17 mouse cellular contexts compared by ENCODE assay signal in the genomic region with DNA sequence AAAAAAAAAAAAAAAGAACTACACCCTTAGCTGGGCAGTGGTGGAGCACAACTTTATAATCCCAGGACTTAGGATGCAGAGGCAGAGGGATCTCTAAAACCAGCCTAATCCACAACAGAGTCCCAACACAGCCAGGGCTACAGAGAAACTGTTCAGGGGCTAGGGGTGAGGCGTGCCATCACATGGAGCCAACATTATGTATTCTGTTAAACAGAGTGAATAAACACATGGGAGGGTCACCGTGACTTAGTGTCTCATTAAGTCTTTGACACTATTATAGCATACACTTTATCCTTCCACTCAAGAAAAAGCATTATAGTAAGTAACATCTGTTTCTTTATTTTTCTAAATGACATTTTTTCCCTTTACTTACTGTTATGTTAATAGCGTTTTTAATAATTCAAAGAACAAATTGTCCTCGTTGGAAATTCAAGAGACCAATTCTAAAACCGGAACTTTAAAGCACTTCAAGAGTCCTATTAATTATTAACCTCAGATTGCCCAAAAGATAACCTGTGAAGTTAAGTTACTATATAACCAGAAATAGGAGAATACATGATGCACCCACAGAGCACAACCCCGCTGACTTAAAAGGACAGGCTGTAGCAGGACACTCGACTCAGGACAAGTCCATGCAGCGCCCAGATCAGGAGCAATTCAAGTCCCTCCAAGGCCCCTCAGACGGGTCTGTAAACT. TPM values are rescaled to one million over a fixed set of nuclear protein-coding genes. Genes with fewer than 3 reads are reported as not detected.
A peak's percentile ranks its signal among the peaks of the same experiment; 100 is the strongest.
DNase-seq lines count a peak whose midpoint lies in the region; ATAC-seq and TF ChIP-seq lines count a peak whose summit lies in the region.
"Had no signal": no experiment of that assay in that cellular context is flagged by ENCODE, and none has a peak within 500 bp of the region (broad histone marks: within the 10 kb centered on the region; RNA-seq: fewer than 3 reads in every experiment).

No protein-coding gene starts in this region.

- 26% methylated on average over 9 of the region's 9 CpGs for WGBS in liver, adult 2 months
- 58% methylated on average over 9 of the region's 9 CpGs for WGBS in intestine, embryonic 16.5 days
- 60% methylated on average over 9 of the region's 9 CpGs for WGBS in kidney, postnatal 0 days
- 75% methylated on average over 9 of the region's 9 CpGs for WGBS in liver, embryonic 16.5 days (ENCODE audit: insufficient replicate concordance)
- WGBS in heart, adult 2 months, result 81% methylated on average over 9 of the region's 9 CpGs

- H3K9ac ChIP-seq in liver, adult 2 months (ENCODE audit: low read depth, low read length), result peak overlapping the region; percentile 28; the same call in 1 of the 2 replicates
- no peak overlapping the region for H3K9ac ChIP-seq in intestine, embryonic 16.5 days (ENCODE audit: low read depth, low read length)
- H3K9ac ChIP-seq in kidney, postnatal 0 days (ENCODE audit: low read depth, low read length), result no peak overlapping the region
- H3K9ac ChIP-seq in liver, embryonic 16.5 days (ENCODE audit: low read depth, low read length), result no peak overlapping the region
- no peak overlapping the region for H3K9ac ChIP-seq in heart, adult 2 months (ENCODE audit: low read depth, low read length)
- H3K9ac ChIP-seq: forebrain, embryonic 15.5 days; hindbrain, embryonic 15.5 days; limb, embryonic 15.5 days; neural tube, embryonic 13.5 days had no signal

- H3K4me1 ChIP-seq in liver, adult 2 months (ENCODE audit: control insufficient read depth, insufficient read depth, low read length), result peaks cover 16% of the 10 kb centered on the region
- H3K4me1 ChIP-seq in intestine, embryonic 16.5 days (ENCODE audit: control insufficient read depth, insufficient read depth, low read length), result peaks cover 10% of the 10 kb centered on the region; the same call in 1 of the 2 replicates
- peaks cover 4% of the 10 kb centered on the region; the same call in 1 of the 2 replicates for H3K4me1 ChIP-seq in kidney, postnatal 0 days (replicated peaks; ENCODE audit: insufficient read depth, low read length)
- H3K4me1 ChIP-seq in liver, embryonic 16.5 days (ENCODE audit: control insufficient read depth, low read depth, low read length), result peaks cover 3% of the 10 kb centered on the region
- H3K4me1 ChIP-seq in heart, adult 2 months (ENCODE audit: control insufficient read depth, insufficient read depth, low read length), result no peaks in the 10 kb centered on the region
- H3K4me1 ChIP-seq: forebrain, embryonic 15.5 days; hindbrain, embryonic 15.5 days; limb, embryonic 15.5 days; neural tube, embryonic 13.5 days had no signal

- no peaks in the 10 kb centered on the region for H3K9me3 ChIP-seq in intestine, embryonic 16.5 days (ENCODE audit: control insufficient read depth, low read length)
- no peaks in the 10 kb centered on the region for H3K9me3 ChIP-seq in kidney, postnatal 0 days (replicated peaks; ENCODE audit: low read length)
- no peaks in the 10 kb centered on the region for H3K9me3 ChIP-seq in liver, embryonic 16.5 days (replicated peaks; ENCODE audit: control insufficient read depth, low read length)
- H3K9me3 ChIP-seq: forebrain, embryonic 15.5 days; hindbrain, embryonic 15.5 days; limb, embryonic 15.5 days; neural tube, embryonic 13.5 days had no signal

- peak overlapping the region; percentile 81 for H3K27ac ChIP-seq in liver, adult 2 months (replicated peaks; ENCODE audit: insufficient read depth, low read depth, low read length)
- peak overlapping the region; percentile 73 for H3K27ac ChIP-seq in intestine, embryonic 16.5 days (ENCODE audit: low read length)
- peak overlapping the region; percentile 76 for H3K27ac ChIP-seq in kidney, postnatal 0 days
- peak overlapping the region; percentile 67; the same call in 1 of the 2 replicates for H3K27ac ChIP-seq in liver, embryonic 16.5 days (ENCODE audit: low read length)
- H3K27ac ChIP-seq in heart, adult 2 months, result no peak overlapping the region
- H3K27ac ChIP-seq: forebrain, embryonic 15.5 days; hindbrain, embryonic 15.5 days; layer of hippocampus, adult 2 months; limb, embryonic 15.5 days; neural tube, embryonic 13.5 days had no signal

- H3K4me2 ChIP-seq in intestine, embryonic 16.5 days (ENCODE audit: low read depth, low read length), result 0 out of 2 replicates have a peak overlapping the region, but pooled peaks have one; percentile 10
- H3K4me2 ChIP-seq in kidney, postnatal 0 days (ENCODE audit: low read length), result no peak overlapping the region
- H3K4me2 ChIP-seq in liver, embryonic 16.5 days (ENCODE audit: low read depth, low read length), result no peak overlapping the region
- H3K4me2 ChIP-seq: forebrain, embryonic 15.5 days; hindbrain, embryonic 15.5 days; limb, embryonic 15.5 days; neural tube, embryonic 13.5 days had no signal

- TF ChIP-seq POLR2A in liver, adult 2 months (IDR thresholded peaks at IDR 0.05; ENCODE audit: extremely low read depth, insufficient read depth, low read length), result no peak
- TF ChIP-seq POLR2A in heart, adult 2 months (IDR thresholded peaks at IDR 0.05; ENCODE audit: insufficient read depth, low read depth, low read length), result no peak

- H3K4me3 ChIP-seq in liver, adult 2 months (ENCODE audit: insufficient read depth, low read depth, low read length), result no peak overlapping the region
- H3K4me3 ChIP-seq in intestine, embryonic 16.5 days (ENCODE audit: low read length), result no peak overlapping the region
- H3K4me3 ChIP-seq in kidney, postnatal 0 days (replicated peaks; ENCODE audit: low read depth, low read length), result no peak overlapping the region
- H3K4me3 ChIP-seq in liver, embryonic 16.5 days (ENCODE audit: low read depth, low read length), result no peak overlapping the region
- H3K4me3 ChIP-seq in heart, adult 2 months, result no peak overlapping the region
- H3K4me3 ChIP-seq: forebrain, embryonic 15.5 days; hindbrain, embryonic 15.5 days; layer of hippocampus, adult 2 months; limb, embryonic 15.5 days; neural tube, embryonic 13.5 days had no signal

- no peaks in the 10 kb centered on the region for H3K27me3 ChIP-seq in liver, adult 2 months (ENCODE audit: control insufficient read depth, insufficient read depth, low read length)
- no peaks in the 10 kb centered on the region for H3K27me3 ChIP-seq in intestine, embryonic 16.5 days (replicated peaks; ENCODE audit: control insufficient read depth, insufficient read depth, low read length)
- no peaks in the 10 kb centered on the region for H3K27me3 ChIP-seq in kidney, postnatal 0 days (ENCODE audit: insufficient read depth, low read length)
- H3K27me3 ChIP-seq in liver, embryonic 16.5 days (ENCODE audit: control insufficient read depth, insufficient read depth, low read depth, low read length), result no peaks in the 10 kb centered on the region
- no peaks in the 10 kb centered on the region for H3K27me3 ChIP-seq in heart, adult 2 months (ENCODE audit: control insufficient read depth, insufficient read depth, low read length)
- H3K27me3 ChIP-seq: CH12.LX; forebrain, embryonic 15.5 days; hindbrain, embryonic 15.5 days; limb, embryonic 15.5 days; neural tube, embryonic 13.5 days had no signal

- TF ChIP-seq CTCF in liver, adult 2 months (IDR thresholded peaks at IDR 0.05; ENCODE audit: low read depth, low read length), result no peak
- no peak for TF ChIP-seq CTCF in kidney, postnatal 0 days (IDR thresholded peaks at IDR 0.05; ENCODE audit: low read depth)
- no peak for TF ChIP-seq CTCF in heart, adult 2 months (IDR thresholded peaks at IDR 0.05)

- peaks cover 70% of the 10 kb centered on the region for H3K36me3 ChIP-seq in liver, adult 2 months (ENCODE audit: control insufficient read depth, insufficient read depth, low read length)
- H3K36me3 ChIP-seq in intestine, embryonic 16.5 days (ENCODE audit: control insufficient read depth, insufficient read depth, low read length), result peaks cover 26% of the 10 kb centered on the region
- H3K36me3 ChIP-seq in kidney, postnatal 0 days (ENCODE audit: insufficient read depth, low read length), result peaks cover 70% of the 10 kb centered on the region
- peaks cover 91% of the 10 kb centered on the region for H3K36me3 ChIP-seq in liver, embryonic 16.5 days (ENCODE audit: control insufficient read depth, insufficient read depth)
- H3K36me3 ChIP-seq in heart, adult 2 months (ENCODE audit: control insufficient read depth, insufficient read depth, low read length), result peaks cover 3% of the 10 kb centered on the region

- H3K79me2 ChIP-seq in liver, adult 2 months (ENCODE audit: control insufficient read depth, insufficient read depth, low read length), result peaks cover 9% of the 10 kb centered on the region; the same call in 1 of the 2 replicates
- H3K79me2 ChIP-seq in heart, adult 2 months (replicated peaks; ENCODE audit: control insufficient read depth, insufficient read depth, low read length), result peaks cover 4% of the 10 kb centered on the region

- ATAC-seq in intestine, embryonic 16.5 days, result peak; percentile 90
- 0 out of 2 replicates have a peak, but pooled peaks have one; percentile 70 for ATAC-seq in kidney, postnatal 0 days (replicated peaks; ENCODE audit: low FRiP score, low read depth)
- peak; percentile 87 for ATAC-seq in liver, embryonic 16.5 days (ENCODE audit: low read depth)
- no peak for ATAC-seq in inflammation-experienced regulatory T-cells, adult 6 months
- ATAC-seq: forebrain, embryonic 15.5 days had no signal

- TF ChIP-seq EP300 in heart, adult 2 months (IDR thresholded peaks at IDR 0.05; ENCODE audit: insufficient read depth, low read depth, low read length), result no peak

- intact Hi-C loops in heart, adult 2 months (cut with DNase I), result loop anchor here (5.0 kb wide), 1 partner anchor 398 kb away; no protein-coding TSS in a partner anchor

- peak; percentile 94 for DNase-seq in liver, adult 2 months (ENCODE audit: extremely low read depth, low read depth, low spot score)
- no peak for DNase-seq in liver
- DNase-seq in kidney, postnatal 0 days (ENCODE audit: low spot score), result peak; percentile 57
- no peak for DNase-seq in layer of hippocampus, postnatal 36 days
- no peak for DNase-seq in heart, adult 2 months
- DNase-seq: cerebellum, postnatal 14 days; heart, postnatal 14 days; right cerebral cortex, postnatal 25 days had no signal

RNA-seq across cellular contexts. Expression of a gene that starts 17.6 kb away (rescaled TPM):
- 15.0 and 18.8 TPM in 2 replicates for total RNA-seq in liver, adult 2 months (2014; rRNA removed)
- 8.2 and 8.9 TPM in 2 replicates for polyA plus RNA-seq in liver, adult 2 months (2012; rRNA removed)
- 152 and 176 TPM in 2 replicates for polyA plus RNA-seq in intestine, embryonic 16.5 days (2015; fragmentation: Nextera tagmentation; extraction: Ambion mirVana)
- 183 and 203 TPM in 2 replicates for polyA plus RNA-seq in kidney, postnatal 0 days (2015; fragmentation: Nextera tagmentation; extraction: Ambion mirVana)
- 93.8 and 95.3 TPM in 2 replicates for polyA plus RNA-seq in liver, embryonic 16.5 days (2015; fragmentation: Nextera tagmentation; extraction: Ambion mirVana)
- 100 to 1,000 TPM; 191 to 279 (median 247) TPM for polyA plus RNA-seq in inflammation-experienced regulatory T-cells, adult 6 months (2017; shearing (Covaris generic))
- 100 to 1,000 TPM; 123 to 143 TPM for total RNA-seq in layer of hippocampus, postnatal 36 days (2021)
- 10 to 100 TPM; 53.8 to 58.2 TPM for total RNA-seq in heart, adult 2 months (2021)
- polyA plus RNA-seq in heart, adult 2 months (2012; rRNA removed), result 25.0 and 35.0 TPM in 2 replicates

Comparison
In these comparisons a context has a peak if more than half of its experiments do, and no peak if none do; other contexts are left out.
1. DNase-seq: peak in liver, adult 2 months (single experiment) and kidney, postnatal 0 days (single experiment); none in liver (single experiment), layer of hippocampus, postnatal 36 days (0 of 2) and heart, adult 2 months (0 of 2).